Mouse (Mus musculus): ENCODE data around the gene Pgm1. TPM values are rescaled to one million over a fixed set of nuclear protein-coding genes. Genes with fewer than 3 reads are reported as not detected.

The Pgm1 gene
- polyA plus RNA-seq, 1 experiment from 2014 or later = 76.3 TPM

GRCm38 (mm10) chr4:99981216-99981615, 52.0 kb downstream of the Pgm1 start:
- ATAC-seq (no peak), DNase-seq (ENCODE audit: low spot score) (no peak)
- Histone ChIP-seq H3K27me3 (replicated peaks; ENCODE audit: insufficient read depth, low read length) (no peaks in the 10 kb centered on the region), H3K36me3 (ENCODE audit: insufficient read depth, low read length) (peaks cover 4% of the 10 kb centered on the region; the same call in 1 of the 2 replicates), H3K9ac (replicated peaks; ENCODE audit: low read depth) (no peak overlapping the region), H3K27ac (ENCODE audit: low read length) (no peak overlapping the region), H3K9me3 (ENCODE audit: low read length) (no peaks in the 10 kb centered on the region), H3K4me2 (replicated peaks; ENCODE audit: low read depth, low read length) (no peak overlapping the region), H3K4me3 (ENCODE audit: low read depth, low read length) (no peak overlapping the region), H3K4me1 (ENCODE audit: insufficient read depth, low read depth, low read length) (no peaks in the 10 kb centered on the region)
- whole genome bisulfite sequencing = 82% methylated on average over 2 of the region's 2 CpGs
- no peak for TF ChIP-seq CTCF (IDR thresholded peaks at IDR 0.05)
- no peak for TF ChIP-seq EP300 (IDR thresholded peaks at IDR 0.05)

GRCm38 (mm10) chr4:99983652-99984368, 54.6 kb downstream of the Pgm1 start:
- WGBS = 78% methylated on average over 13 of the region's 13 CpGs
- H3K27ac ChIP-seq (ENCODE audit: low read length) = no peak overlapping the region
- ATAC-seq (no peak), DNase-seq (ENCODE audit: low spot score) (no peak)
- H3K9me3 ChIP-seq (ENCODE audit: low read length) = no peaks in the 10 kb centered on the region
- no peaks in the 10 kb centered on the region for H3K4me1 ChIP-seq (ENCODE audit: insufficient read depth, low read depth, low read length)
- no peak overlapping the region for H3K4me3 ChIP-seq (ENCODE audit: low read depth, low read length)
- no peak overlapping the region for H3K4me2 ChIP-seq (replicated peaks; ENCODE audit: low read depth, low read length)
- no peak for TF ChIP-seq CTCF (IDR thresholded peaks at IDR 0.05)
- TF ChIP-seq EP300 (IDR thresholded peaks at IDR 0.05) = no peak
- peaks cover 8% of the 10 kb centered on the region; the same call in 1 of the 2 replicates for H3K36me3 ChIP-seq (ENCODE audit: insufficient read depth, low read length)
- no peaks in the 10 kb centered on the region for H3K27me3 ChIP-seq (replicated peaks; ENCODE audit: insufficient read depth, low read length)
- no peak overlapping the region for H3K9ac ChIP-seq (replicated peaks; ENCODE audit: low read depth)

GRCm38 (mm10) chr4:99984369-99984752, 55.1 kb downstream of the Pgm1 start:
- DNase-seq (ENCODE audit: low spot score) (no peak), ATAC-seq (no peak)
- Histone ChIP-seq H3K4me1 (ENCODE audit: insufficient read depth, low read depth, low read length) (no peaks in the 10 kb centered on the region), H3K9ac (replicated peaks; ENCODE audit: low read depth) (no peak overlapping the region), H3K4me3 (ENCODE audit: low read depth, low read length) (no peak overlapping the region), H3K27ac (ENCODE audit: low read length) (no peak overlapping the region), H3K36me3 (ENCODE audit: insufficient read depth, low read length) (peaks cover 8% of the 10 kb centered on the region; the same call in 1 of the 2 replicates), H3K27me3 (replicated peaks; ENCODE audit: insufficient read depth, low read length) (no peaks in the 10 kb centered on the region), H3K9me3 (ENCODE audit: low read length) (no peaks in the 10 kb centered on the region), H3K4me2 (replicated peaks; ENCODE audit: low read depth, low read length) (no peak overlapping the region)
- TF ChIP-seq EP300 (IDR thresholded peaks at IDR 0.05) = no peak
- TF ChIP-seq CTCF (IDR thresholded peaks at IDR 0.05) = no peak
- WGBS = 75% methylated on average over 7 of the region's 7 CpGs

GRCm38 (mm10) chr4:99985086-99985485, 55.9 kb downstream of the Pgm1 start:
- Histone ChIP-seq H3K36me3 (ENCODE audit: insufficient read depth, low read length) (peaks cover 8% of the 10 kb centered on the region; the same call in 1 of the 2 replicates), H3K9me3 (ENCODE audit: low read length) (no peaks in the 10 kb centered on the region), H3K27ac (ENCODE audit: low read length) (no peak overlapping the region), H3K4me2 (replicated peaks; ENCODE audit: low read depth, low read length) (no peak overlapping the region), H3K4me3 (ENCODE audit: low read depth, low read length) (no peak overlapping the region), H3K27me3 (replicated peaks; ENCODE audit: insufficient read depth, low read length) (no peaks in the 10 kb centered on the region), H3K9ac (replicated peaks; ENCODE audit: low read depth) (no peak overlapping the region), H3K4me1 (ENCODE audit: insufficient read depth, low read depth, low read length) (no peaks in the 10 kb centered on the region)
- 68% methylated on average over 7 of the region's 7 CpGs for WGBS
- no peak for TF ChIP-seq CTCF (IDR thresholded peaks at IDR 0.05)
- TF ChIP-seq EP300 (IDR thresholded peaks at IDR 0.05) = no peak
- DNase-seq (ENCODE audit: low spot score) (no peak), ATAC-seq (no peak)

DNA sequence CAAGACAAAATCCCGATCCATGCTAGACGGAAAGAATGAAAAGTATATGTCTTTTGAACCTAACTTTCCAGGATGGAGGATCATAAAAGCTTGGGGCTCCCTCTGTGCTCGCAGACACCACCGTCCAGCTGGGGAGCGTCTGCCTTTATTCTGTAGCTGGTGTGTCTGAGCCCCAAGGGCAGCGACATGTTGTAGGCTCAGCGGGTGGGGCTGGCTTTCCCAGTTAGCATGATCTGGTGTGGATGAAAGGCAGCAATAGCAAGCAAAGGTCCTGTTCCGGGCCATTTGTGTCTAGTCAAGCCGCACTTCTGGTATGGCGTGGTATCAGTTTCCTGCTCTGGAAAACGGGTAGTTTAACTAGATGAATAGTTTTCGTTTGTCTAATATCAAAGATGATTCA, 56.4 kb downstream of the Pgm1 start:
- no peaks in the 10 kb centered on the region for H3K9me3 ChIP-seq (ENCODE audit: low read length)
- TF ChIP-seq EP300 (IDR thresholded peaks at IDR 0.05) (no peak), CTCF (IDR thresholded peaks at IDR 0.05) (no peak)
- H3K4me3 ChIP-seq (ENCODE audit: low read depth, low read length) = no peak overlapping the region
- no peaks in the 10 kb centered on the region for H3K4me1 ChIP-seq (ENCODE audit: insufficient read depth, low read depth, low read length)
- H3K27ac ChIP-seq (ENCODE audit: low read length) = no peak overlapping the region
- H3K9ac ChIP-seq (replicated peaks; ENCODE audit: low read depth) = no peak overlapping the region
- no peak overlapping the region for H3K4me2 ChIP-seq (replicated peaks; ENCODE audit: low read depth, low read length)
- 73% methylated on average over 12 of the region's 12 CpGs for WGBS
- H3K27me3 ChIP-seq (replicated peaks; ENCODE audit: insufficient read depth, low read length) = no peaks in the 10 kb centered on the region
- DNase-seq (ENCODE audit: low spot score) (no peak), ATAC-seq (no peak)
- peaks cover 8% of the 10 kb centered on the region; the same call in 1 of the 2 replicates for H3K36me3 ChIP-seq (ENCODE audit: insufficient read depth, low read length)

GRCm38 (mm10) chr4:99986609-99987008, 57.4 kb downstream of the Pgm1 start:
- DNase-seq (ENCODE audit: low spot score) (no peak), ATAC-seq (no peak)
- no peaks in the 10 kb centered on the region for H3K27me3 ChIP-seq (replicated peaks; ENCODE audit: insufficient read depth, low read length)
- H3K36me3 ChIP-seq (ENCODE audit: insufficient read depth, low read length) = peaks cover 8% of the 10 kb centered on the region; the same call in 1 of the 2 replicates
- no peak overlapping the region for H3K27ac ChIP-seq (ENCODE audit: low read length)
- WGBS = 90% methylated on average over 10 of the region's 10 CpGs
- H3K4me1 ChIP-seq (ENCODE audit: insufficient read depth, low read depth, low read length) = no peaks in the 10 kb centered on the region
- H3K9ac ChIP-seq (replicated peaks; ENCODE audit: low read depth) = no peak overlapping the region
- no peak overlapping the region for H3K4me3 ChIP-seq (ENCODE audit: low read depth, low read length)
- TF ChIP-seq EP300 (IDR thresholded peaks at IDR 0.05) (no peak), CTCF (IDR thresholded peaks at IDR 0.05) (no peak)
- H3K9me3 ChIP-seq (ENCODE audit: low read length) = no peaks in the 10 kb centered on the region
- no peak overlapping the region for H3K4me2 ChIP-seq (replicated peaks; ENCODE audit: low read depth, low read length)
